Mouse (Mus musculus) adrenal gland, adult 8-10 months (tissue): ENCODE measurements around the gene Atf5. TPM values are rescaled to one million over a fixed set of nuclear protein-coding genes. Genes with fewer than 3 reads are reported as not detected.

Experiments
- DNase-seq: peaks from one replicate; pipeline ENCODE4 v3.0.0; 2022
- total RNA-seq, 4 experiments: library from RNA; stranded (reverse); gene quantifications; 2 replicates each; pipeline ENCODE4 v1.2.4; 2022

Atf5 gene
- total RNA-seq, 4 experiments from 2014 or later, result 76.2 to 108 (median 82.7) TPM

- DNase-seq, result no peak
These were observed 3.4 kb upstream of the Atf5 start for GRCm38 (mm10) chr7:44819863-44820262.

GRCm38 (mm10) chr7:44819391-44819790 lies 2.9 kb upstream of the Atf5 start:
- DNase-seq, result no peak

- DNase-seq, result no peak
These were observed 2.3 kb upstream of the Atf5 start for GRCm38 (mm10) chr7:44818751-44819235.

- DNase-seq, result no peak
These were observed 1.7 kb upstream of the Atf5 start for GRCm38 (mm10) chr7:44818164-44818563.

DNA sequence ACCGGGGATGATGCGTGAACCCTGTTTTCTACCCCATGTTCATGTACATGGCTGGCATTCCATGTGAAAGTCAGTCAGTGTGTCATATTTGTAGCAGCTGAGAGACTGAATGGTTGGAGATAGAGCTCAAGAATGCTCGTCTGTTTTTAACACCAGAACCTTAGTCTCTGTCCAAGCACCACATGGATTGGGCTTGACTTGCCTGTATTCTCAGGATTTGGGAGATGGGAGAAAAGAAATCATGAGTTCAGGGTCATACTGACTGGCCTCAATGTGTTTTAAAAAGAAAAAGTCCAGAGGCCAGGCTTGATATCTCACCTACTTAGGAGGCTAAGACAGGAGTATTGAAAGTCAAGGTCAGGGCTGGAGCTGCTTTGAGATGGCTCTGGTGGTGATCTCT lies 983 bp upstream of the Atf5 start:
- no peak for DNase-seq

DNA sequence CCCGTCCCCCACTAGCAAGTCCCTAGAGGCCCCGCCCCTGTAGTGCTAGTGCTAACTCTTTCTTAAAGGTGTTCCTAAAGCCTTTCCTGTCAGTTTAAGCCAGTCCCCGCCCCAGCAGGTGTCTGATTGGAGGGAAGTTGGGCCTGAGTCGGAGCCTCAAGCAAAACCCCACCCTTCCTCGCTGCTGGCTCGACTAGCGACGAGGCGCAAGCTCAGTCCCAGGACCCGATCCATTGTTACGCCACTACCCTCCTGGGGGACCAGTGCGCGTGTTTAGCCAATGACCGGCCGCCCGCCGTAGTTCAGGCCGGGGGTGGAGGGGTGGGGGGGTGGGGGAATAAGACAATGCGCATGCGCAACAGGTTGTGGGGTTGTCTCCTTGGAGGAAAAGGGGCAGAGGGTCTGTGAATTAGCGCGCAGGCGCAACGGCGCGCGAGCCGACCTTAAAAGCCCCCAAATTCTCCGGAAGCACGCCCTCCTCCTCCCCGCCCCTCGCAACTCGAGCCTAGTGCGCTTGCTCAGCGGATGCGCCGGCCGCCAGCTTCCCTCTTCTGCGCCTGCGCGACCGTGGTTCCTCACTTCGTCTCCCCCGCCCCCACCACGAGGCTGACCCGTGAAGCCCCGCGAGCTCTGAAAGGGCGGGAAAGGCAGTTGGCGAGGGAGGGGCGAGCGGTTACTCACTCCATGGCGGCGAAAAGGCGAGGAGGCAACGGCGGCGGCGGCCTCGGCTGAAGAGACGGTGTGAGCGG lies 563 bp downstream of the Atf5 start, which contains the start of the genes Nup62 and Il4i1:
Gene Nup62 (plus strand): TSS at position 368 of the 749 bp plus-strand sequence.
Gene Il4i1 (plus strand): TSS at position 667 of the 749 bp plus-strand sequence.
- peak; percentile 98 for DNase-seq

DNA sequence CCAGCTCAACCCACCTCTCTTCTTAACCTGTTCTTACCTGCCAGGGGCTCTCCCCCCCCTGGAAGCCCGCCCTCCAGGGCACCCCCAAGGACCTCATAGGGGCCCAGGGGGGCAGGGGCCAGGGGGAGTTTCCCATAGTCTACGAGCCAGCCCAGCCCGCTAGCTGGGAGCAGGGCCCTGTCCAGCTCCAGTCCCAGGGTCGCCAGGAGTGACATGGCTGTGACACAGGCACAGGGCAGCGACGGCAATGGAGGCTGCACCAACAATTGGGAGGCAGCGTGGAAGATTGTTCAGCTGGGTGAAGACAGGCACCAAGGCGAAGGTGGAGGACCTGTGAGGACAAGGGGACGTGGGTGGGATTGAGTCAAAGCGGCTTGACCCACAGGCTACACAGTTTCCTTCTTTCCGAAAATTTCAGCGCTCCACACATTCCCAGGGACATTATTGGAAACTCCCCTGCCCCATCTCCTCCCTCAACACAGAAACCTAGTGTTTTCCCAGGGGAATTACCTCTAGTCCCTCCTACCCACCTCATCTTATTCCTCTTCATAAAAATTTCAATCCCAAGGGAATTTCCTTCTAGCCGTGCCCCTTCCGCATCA lies 1.4 kb downstream of the Atf5 start:
- DNase-seq, result no peak

- DNase-seq, result no peak
These were observed 2.0 kb downstream of the Atf5 start for GRCm38 (mm10) chr7:44814423-44814822.

DNA sequence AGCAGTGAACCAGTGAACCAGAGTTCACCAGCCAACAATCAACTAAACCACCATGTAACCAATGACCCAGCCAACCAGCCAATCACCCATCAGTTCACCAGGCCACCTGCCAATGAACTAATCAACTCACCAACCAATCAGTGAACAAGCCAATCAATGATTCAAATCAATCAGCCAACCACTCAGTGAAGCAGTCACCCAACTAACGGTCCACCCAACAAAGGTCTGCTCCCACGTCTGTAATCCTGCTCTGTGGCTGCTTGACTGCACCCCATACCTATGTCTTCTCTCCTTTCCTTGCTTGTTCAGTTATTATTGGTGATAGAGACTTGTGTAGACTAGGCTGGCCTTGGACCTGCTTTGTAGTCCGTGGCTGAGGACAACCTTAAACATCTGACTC lies 2.5 kb downstream of the Atf5 start:
- DNase-seq, result no peak

GRCm38 (mm10) chr7:44812651-44813325 lies 3.7 kb downstream of the Atf5 start:
- no peak for DNase-seq

DNA sequence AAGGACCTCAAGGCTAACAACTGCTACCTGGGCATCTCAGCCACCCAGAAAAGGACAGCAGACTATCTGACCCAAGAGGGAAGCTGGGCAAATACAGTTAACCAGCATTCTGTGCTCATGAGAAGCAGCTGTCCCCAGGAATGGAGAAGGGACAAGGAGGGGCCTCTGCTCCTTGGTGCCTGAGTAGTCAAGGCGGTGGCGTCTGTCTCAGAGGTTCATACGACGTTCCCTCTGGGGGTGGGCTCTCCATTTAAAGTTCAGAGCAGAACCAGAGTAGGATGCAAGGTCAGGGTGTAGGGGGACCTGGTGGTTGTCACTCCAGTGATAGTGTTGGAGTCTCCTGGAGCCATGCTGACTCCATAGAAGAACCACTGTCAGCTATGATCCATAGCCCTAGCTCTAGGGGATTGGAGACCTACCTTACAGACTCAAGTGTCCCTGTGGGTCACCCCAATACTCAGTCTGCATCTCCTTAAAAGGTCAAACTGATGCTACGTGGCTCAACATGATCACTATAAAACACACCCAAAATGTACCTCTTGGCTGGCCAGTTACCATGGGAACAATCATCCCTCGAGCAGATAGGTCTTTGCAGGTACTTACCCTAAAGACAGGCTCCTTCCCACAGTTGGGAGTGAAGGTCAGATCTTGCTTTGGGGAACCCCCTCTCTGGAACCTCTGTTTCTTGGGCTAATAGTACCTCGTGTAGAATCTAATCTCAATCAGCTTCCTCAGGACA lies 5.5 kb downstream of the Atf5 start:
- no peak for DNase-seq

GRCm38 (mm10) chr7:44810365-44810764 lies 6.1 kb downstream of the Atf5 start:
- no peak for DNase-seq

DNA sequence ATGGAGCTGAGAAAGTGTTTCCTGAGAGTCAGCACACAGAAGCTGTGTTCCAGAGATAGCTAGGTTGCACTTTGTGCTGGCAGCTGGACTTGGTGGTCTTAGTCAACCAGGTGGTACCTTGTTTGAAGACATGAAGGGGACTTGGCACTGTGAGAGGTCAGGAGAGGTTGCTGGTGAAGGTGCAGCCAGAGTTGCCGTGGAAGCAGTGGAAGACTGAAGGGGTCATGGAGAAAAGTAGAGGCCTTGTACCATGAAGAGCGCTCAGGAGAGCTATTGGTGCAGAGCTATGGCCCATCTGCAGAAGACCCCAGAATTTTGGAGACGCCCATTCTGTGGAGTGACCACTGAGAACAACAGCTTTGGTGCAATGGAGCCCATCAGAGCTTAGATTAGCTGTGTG lies 7.0 kb downstream of the Atf5 start:
- DNase-seq, result no peak

- DNase-seq, result no peak
These were observed 7.5 kb downstream of the Atf5 start for GRCm38 (mm10) chr7:44808927-44809326.

- DNase-seq, result no peak
These were observed 23.7 kb downstream of the Atf5 start for GRCm38 (mm10) chr7:44792781-44793180.

GRCm38 (mm10) chr7:44790066-44790465 lies 26.4 kb downstream of the Atf5 start:
- no peak for DNase-seq

DNA sequence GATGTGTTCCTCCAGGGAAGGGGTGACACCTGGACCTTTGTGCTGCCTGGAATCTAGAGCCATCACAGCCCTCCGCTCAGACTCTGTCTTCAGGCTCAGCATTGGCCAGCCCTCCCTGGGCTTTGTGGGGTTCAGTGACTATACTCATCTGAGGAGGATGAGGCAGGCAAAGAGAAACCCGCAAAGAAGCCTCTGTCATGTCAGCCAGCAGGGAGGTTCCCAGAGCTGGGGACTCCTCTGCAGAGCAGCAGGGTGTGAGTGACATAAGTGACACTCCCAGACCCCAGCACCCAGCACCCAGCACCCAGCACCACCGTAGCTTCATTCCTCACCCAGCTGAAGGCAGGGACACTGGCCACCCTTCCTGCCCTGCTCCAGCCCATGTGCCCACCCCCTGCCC lies 26.9 kb downstream of the Atf5 start:
- no peak for DNase-seq

GRCm38 (mm10) chr7:44780101-44780500 lies 36.4 kb downstream of the Atf5 start:
- no peak for DNase-seq

DNA sequence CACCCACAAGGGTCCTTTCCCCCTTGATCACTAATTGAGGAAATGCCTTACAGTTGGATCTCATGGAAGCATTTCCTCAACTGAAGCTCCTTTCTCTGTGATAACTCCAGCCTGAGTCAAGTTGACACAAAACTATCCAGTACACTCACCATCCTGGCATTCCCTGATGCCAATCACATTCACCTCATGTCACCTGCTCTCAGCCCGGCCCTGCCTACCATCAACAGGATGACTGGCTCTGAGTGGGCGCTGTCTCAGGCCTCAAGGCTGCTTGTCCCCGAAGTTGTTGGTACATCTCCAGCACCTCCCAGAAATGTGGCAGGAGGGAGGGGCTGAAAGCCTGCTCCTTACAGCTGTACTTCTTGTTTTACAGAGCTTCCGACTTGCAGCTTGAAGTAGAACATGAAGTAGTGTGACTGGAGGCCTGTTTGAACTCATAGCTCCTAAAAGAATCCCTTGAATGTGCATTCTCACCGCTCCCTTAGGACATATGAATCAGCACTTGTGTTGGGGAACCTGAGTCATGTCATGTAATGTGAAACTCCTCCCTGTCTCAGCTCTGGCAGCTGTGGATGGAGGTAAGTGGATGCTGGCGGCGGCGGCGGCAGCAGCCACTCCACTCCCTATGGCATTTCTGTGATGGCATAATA lies 39.5 kb downstream of the Atf5 start:
- no peak for DNase-seq

DNA sequence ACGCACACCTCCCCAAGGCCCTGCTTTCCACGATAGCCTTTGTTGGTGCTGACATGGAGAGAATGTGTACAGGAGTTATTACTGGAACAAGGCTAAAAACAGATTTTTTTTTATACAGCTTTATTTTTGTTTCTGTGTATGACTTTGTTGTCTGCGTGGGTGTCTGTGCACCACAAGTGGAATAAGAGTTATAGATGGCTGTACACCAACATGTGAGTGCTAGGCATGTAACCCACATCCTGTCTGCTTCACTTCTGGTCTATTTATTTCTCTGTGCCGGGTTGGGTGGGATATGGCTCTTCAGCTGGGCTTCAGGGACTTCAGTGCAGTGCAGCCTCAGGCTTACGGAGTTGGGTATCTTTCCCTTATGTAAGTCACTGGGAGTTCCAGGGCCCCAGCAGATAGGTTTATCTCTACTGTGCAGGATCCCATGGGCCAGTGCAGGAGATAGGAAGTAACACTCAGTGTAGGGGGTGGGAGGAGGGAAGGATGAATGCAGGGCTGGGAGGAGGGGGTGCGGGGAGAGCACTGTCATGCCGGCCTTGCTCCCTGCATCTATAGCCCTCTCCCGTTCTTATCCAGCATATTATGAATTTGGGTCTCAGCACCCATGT lies 43.8 kb downstream of the Atf5 start:
- DNase-seq, result no peak

DNA sequence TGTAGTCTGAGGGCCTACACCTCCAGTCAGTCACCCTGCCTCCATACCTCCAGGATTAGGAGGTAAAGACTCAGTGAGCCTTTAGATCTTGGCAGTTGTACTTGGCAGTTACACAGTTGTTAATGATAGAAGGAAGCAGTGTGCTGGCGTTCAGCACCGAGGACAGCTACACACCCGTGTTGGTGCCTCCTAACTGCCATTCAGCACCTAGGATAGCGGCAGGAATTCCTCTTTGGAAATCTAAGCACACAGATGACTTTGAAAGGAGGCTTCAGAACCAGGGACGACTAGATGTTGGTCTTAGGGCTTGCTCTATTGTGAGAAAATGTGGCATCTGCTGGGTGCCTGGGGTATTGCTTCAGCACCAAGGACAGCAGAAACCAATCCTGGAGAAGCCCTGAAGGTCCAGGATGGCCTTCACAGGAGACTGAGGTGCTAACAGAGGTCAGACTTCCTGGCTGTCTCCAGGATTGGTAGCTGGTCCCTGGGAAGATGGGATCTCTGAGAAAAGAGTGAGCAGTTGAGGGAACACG lies 46.3 kb downstream of the Atf5 start:
- peak; percentile 40 for DNase-seq
